Mouse (Mus musculus) liver, postnatal 0 days (tissue): ENCODE data around the gene Gm14326. TPM values are rescaled to one million over a fixed set of nuclear protein-coding genes. Genes with fewer than 3 reads are reported as not detected.
A peak's percentile ranks its signal among the peaks of the same experiment; 100 is the strongest.
"Not testable (repeated sequence)": the region's sequence is repeated elsewhere in the genome, so short reads cannot be mapped to it uniquely, and the experiment has no call there.

Experiments
- ATAC-seq: fragments of 200-750 bp; cut with Nextera tagmentation; 2 replicates; pipeline ENCODE4 v1.8.0; 2017; ENCODE audit warnings: mild to moderate bottlenecking, moderate library complexity
- DNase-seq: peaks from one replicate; pipeline ENCODE4 v3.0.0-alpha.2; 2016
- H3K27ac ChIP-seq: fragments of 300-500 bp; sonication (generic); 2 replicates; pipeline ENCODE4 v1.5.1; 2014; ENCODE audit warnings: antibody characterized with exemption, moderate library complexity, mild to moderate bottlenecking, low read depth
- H3K27me3 ChIP-seq: fragments of 300-500 bp; sonication (generic); 2 replicates; pipeline ENCODE4 v1.6.1; 2014; ENCODE audit warnings: low read length, control low read depth, mixed read lengths; ENCODE audit not compliant: insufficient read depth
- H3K36me3 ChIP-seq: fragments of 300-500 bp; sonication (generic); replicated peaks from 2 replicates; pipeline ENCODE4 v1.6.1; 2014; ENCODE audit warnings: mild to moderate bottlenecking, control low read depth, low read length, moderate library complexity, mixed read lengths; ENCODE audit not compliant: insufficient read depth
- H3K4me1 ChIP-seq: fragments of 300-500 bp; sonication (generic); 2 replicates; pipeline ENCODE4 v1.6.1; 2014; ENCODE audit warnings: antibody characterized with exemption, mild to moderate bottlenecking, control low read depth; ENCODE audit not compliant: insufficient read depth
- H3K4me2 ChIP-seq: fragments of 300-500 bp; sonication (generic); 2 replicates; pipeline ENCODE4 v1.6.1; 2014; ENCODE audit warnings: low read depth, mild to moderate bottlenecking, low read length, moderate library complexity, mixed read lengths
- H3K4me3 ChIP-seq: fragments of 300-500 bp; sonication (generic); 2 replicates; pipeline ENCODE4 v1.5.1; 2014; ENCODE audit warnings: low read depth, low read length
- H3K9ac ChIP-seq: fragments of 300-500 bp; sonication (generic); replicated peaks from 2 replicates; pipeline ENCODE4 v1.6.1; 2014; ENCODE audit warnings: mild to moderate bottlenecking, moderate library complexity
- H3K9me3 ChIP-seq: fragments of 300-500 bp; sonication (generic); 2 replicates; pipeline ENCODE4 v1.6.1; 2016; ENCODE audit warnings: mild to moderate bottlenecking, control low read depth, low read length, mixed read lengths
- WGBS: fragments of 180-500 bp; shearing (Covaris S2); extraction: QIAGEN DNeasy Blood & Tissue Kit; methylation state at CpG from one replicate; pipeline ENCODE4 v1.1.7; 2014; ENCODE audit not compliant: insufficient replicate concordance; 5-methylcytosine and 5-hydroxymethylcytosine counted together
- polyA plus RNA-seq: library from polyadenylated mRNA; unstranded; fragments of >200 nt; fragmentation: Nextera tagmentation; extraction: Ambion mirVana; gene quantifications from 2 replicates; pipeline ENCODE4 v1.2.1, GENCODE M21; 2015

Gm14326 gene
- polyA plus RNA-seq, result 4.9 TPM in 2 replicates

DNA sequence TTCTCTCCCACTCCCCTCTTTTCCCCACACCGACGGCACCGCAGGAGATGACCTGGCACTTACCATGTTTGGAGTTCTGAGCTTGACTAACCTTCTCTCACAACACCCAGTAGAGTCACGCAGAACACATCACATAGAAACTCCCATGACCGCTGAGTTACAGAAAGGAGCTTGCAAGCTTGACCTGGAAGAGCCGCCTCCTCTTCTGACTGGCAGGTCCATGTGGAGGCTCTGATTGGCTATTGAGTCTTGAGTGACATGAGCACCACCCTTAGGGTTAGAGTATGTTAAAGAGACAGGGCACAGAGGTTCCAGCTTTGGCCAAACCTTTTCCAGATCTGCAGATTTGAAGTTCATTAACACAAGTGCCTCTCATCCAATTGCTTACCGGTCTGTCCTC, at the start of gene Gm14326:
Gm14326 (minus strand) TSS at position 153 of the 400 bp plus-strand sequence.
- not testable (repeated sequence) for H3K27ac ChIP-seq, H3K4me1 ChIP-seq, H3K9me3 ChIP-seq, ATAC-seq, H3K27me3 ChIP-seq, H3K36me3 ChIP-seq
- peak within 1 kb of the TSS; percentile 43 for H3K4me3 ChIP-seq
- 0 out of 2 replicates have a peak within 1 kb of the TSS, but pooled peaks have one; percentile 34 for H3K9ac ChIP-seq
- WGBS, result 0% methylated on average over 3 of the region's 7 CpGs
- DNase-seq, result peak; percentile 12
- H3K4me2 ChIP-seq, result peak within 1 kb of the TSS; percentile 57; the same call in 1 of the 2 replicates

DNA sequence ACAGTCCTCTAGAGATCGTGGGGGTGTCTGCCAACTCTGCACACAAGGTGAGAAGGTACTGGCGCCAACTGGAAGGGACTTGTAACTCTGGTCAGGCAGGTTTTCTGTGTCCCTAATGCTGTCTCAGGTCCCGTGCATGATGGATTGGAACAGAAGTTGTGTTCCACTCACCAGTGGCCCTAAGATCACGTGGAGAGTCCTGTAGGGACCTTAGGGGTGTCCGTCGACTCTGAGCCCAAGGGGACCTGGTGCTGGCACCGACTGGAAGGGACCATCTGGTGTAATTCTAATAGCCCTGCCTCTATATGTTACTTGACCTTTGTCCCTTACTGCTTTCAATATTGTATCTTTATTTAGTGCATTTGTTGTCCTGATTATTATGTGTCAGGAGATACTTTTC, 17.7 kb upstream of the Gm14326 start:
- WGBS, result 65% methylated on average over 6 of the region's 7 CpGs
- H3K9ac ChIP-seq, DNase-seq, H3K27me3 ChIP-seq, H3K9me3 ChIP-seq, H3K4me2 ChIP-seq, H3K27ac ChIP-seq, H3K4me1 ChIP-seq, H3K36me3 ChIP-seq, H3K4me3 ChIP-seq, ATAC-seq: not testable (repeated sequence)

DNA sequence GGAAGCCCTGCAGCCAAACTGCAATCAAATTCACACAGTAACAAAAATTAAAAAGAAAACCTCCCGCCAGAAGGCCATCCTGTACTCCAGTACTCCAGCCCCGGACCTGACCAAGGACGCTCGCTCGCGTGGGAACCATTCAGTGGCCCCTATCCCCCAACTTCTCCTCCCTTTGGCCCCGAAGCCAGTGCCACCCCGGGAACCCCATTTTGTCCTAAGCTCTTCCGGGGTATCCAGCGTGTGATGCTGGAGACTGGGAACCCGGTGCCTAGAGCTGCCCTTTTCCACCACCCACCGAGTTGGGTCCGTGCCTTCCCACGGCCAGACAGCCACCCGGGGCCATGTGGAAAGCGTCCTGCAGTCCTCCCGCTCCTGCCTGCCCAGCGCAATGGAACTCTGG, 363 bp downstream of the Gm14326 start:
- not testable (repeated sequence) for H3K36me3 ChIP-seq, H3K9me3 ChIP-seq, H3K4me1 ChIP-seq, ATAC-seq, H3K27ac ChIP-seq, H3K27me3 ChIP-seq
- Histone ChIP-seq H3K9ac (0 out of 2 replicates have a peak overlapping the region, but pooled peaks have one; percentile 34), H3K4me3 (peak overlapping the region; percentile 43), H3K4me2 (peak overlapping the region; percentile 57; the same call in 1 of the 2 replicates)
- under 1% methylated on average over 17 of the region's 18 CpGs for WGBS
- DNase-seq, result peak; percentile 9

DNA sequence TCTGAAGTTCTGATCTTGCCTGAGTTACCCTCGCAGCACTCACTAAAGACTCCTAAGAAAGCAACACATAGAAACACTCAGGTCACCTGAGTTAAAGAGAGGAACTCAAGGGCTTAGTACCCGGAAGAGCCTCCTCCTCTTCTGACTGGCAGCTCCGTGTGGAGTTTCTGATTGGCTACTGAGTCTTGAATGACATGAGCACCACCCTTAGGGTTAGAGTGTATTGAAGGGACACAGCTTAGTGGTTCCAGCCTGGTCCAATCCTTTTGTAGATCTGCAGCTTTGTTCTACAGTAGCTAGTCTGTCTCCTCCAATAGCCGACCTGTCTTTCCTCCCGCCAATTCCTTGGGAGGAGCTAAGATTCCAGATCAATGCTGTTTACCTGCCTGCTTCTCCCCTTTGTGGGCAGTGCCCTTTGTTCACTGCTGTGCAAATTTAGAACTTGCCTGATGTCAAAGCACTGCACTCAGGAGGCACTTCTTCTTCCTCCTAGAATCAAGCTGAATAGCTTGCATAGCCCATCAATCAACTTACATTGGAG, 31.5 kb downstream of the Gm14326 start, which contains the start of gene Zfp972:
Zfp972 (minus strand) TSS at position 51 of the 541 bp plus-strand sequence.
- not testable (repeated sequence) for H3K4me2 ChIP-seq, H3K9ac ChIP-seq, H3K9me3 ChIP-seq, H3K27me3 ChIP-seq, H3K36me3 ChIP-seq, DNase-seq, ATAC-seq, H3K4me1 ChIP-seq, H3K27ac ChIP-seq, H3K4me3 ChIP-seq
- WGBS, result 61% methylated on average over 3 of the region's 5 CpGs

DNA sequence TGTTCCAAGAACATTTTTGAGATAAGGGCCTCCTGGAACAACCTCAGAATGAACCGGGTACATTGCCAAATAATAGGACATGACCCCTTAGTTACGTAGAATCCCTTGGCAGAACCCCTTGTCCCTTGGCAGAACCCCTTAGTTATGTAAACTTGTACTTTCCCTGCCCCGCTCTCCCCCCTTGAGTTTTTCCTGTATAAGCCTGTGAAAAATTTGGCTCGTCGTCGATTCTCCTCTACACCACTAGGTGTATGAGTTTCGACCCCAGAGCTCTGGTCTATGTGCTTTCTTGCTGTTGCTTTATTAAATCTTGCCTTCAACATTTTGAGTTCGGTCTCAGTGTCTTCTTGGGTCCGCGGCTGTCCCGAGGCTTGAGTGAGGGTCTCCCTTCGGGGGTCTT, 53.8 kb downstream of the Gm14326 start:
- H3K4me1 ChIP-seq, DNase-seq, H3K36me3 ChIP-seq, H3K4me2 ChIP-seq, ATAC-seq, H3K4me3 ChIP-seq, H3K27ac ChIP-seq, H3K27me3 ChIP-seq, H3K9me3 ChIP-seq, H3K9ac ChIP-seq: not testable (repeated sequence)
- no CpG with 5 or more reads among the region's 12 CpGs for WGBS

DNA sequence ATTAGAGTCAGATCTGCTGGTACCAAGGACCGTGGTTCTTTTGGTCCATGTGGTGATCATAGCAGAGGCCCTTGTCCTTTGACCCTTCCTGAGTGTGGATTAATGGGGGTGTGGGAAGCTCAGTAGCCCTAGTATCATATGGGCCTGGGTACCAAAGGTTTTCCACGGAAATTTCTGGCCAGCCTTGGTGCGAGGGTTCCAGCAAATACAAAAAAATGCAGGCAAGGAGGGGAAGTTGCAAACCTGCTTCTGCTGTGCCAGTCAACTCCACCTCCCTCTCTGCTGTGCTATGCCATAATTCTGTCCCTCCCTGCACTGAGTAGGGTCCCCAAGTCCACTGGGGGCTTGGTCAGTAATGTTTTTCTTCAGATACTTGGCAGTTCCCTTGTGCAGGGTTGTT, 58.9 kb downstream of the Gm14326 start:
- not testable (repeated sequence) for H3K4me1 ChIP-seq, H3K9ac ChIP-seq, ATAC-seq, H3K27ac ChIP-seq, H3K36me3 ChIP-seq, H3K4me3 ChIP-seq, H3K9me3 ChIP-seq, DNase-seq, H3K27me3 ChIP-seq, H3K4me2 ChIP-seq
- WGBS, result 65% methylated on average over 2 of the region's 3 CpGs

DNA sequence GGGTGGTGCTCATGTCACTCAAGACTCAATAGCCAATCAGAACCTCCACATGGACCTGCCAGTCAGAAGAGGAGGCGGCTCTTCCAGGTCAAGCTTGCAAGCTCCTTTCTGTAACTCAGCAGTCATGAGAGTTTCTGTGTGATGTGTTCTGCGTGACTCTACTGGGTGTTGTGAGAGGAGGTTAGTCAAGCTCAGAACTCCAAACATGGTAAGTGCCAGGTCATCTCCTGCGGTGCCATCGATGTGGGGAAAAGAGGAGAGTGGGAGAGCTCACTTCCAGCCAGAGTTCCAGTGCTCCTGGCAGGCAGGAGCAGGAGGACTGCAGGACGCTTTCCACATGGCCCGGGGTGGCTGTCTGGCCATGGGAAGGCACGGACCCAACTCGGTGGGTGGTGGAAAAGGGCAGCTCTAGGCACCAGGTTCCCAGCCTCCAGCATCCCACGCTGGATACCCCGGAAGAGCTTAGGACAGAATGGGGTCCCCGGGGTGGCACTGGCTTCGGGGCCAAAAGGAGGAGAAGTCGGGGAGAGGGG, 60.0 kb downstream of the Gm14326 start, which contains the start of gene Gm14327:
Gm14327 (plus strand) TSS at position 51 of the 533 bp plus-strand sequence.
- not testable (repeated sequence) for H3K9me3 ChIP-seq, H3K27ac ChIP-seq, H3K4me1 ChIP-seq, H3K36me3 ChIP-seq, H3K27me3 ChIP-seq, DNase-seq, H3K4me2 ChIP-seq, H3K4me3 ChIP-seq, H3K9ac ChIP-seq, ATAC-seq
- WGBS, result 42% methylated on average over 9 of the region's 13 CpGs

DNA sequence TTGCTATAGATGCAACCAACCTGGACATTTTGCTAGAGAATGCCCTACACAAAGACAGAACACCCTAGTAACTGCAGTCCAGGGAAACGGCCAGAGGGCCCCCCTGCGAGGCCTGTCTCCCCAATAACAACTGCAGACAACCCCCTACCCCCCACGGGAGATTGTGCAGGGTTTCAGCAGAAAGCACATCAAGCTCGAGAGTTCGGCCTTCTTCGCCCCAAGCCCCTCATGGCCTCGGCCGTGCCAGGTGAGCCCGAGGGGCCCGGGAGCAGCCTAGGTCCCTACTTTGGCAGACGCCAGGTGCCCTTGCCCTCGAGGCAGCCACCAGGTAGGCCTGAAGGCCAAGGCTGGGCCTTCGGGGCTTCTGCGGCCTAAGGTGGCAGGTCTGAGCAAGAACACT, 69.4 kb downstream of the Gm14326 start:
- DNase-seq, H3K27ac ChIP-seq, ATAC-seq, H3K4me2 ChIP-seq, H3K9me3 ChIP-seq, H3K4me3 ChIP-seq, H3K36me3 ChIP-seq, H3K27me3 ChIP-seq, H3K4me1 ChIP-seq, H3K9ac ChIP-seq: not testable (repeated sequence)
- WGBS, result 84% methylated on average over 8 of the region's 14 CpGs
